Mouse (Mus musculus) CH12.LX (cell line): ENCODE measurements at regions not wholly inside any gene's neighbourhood (a gene's known extent, or its start where the extent isn't known, plus 50 kb on each side); places are given as distances from the start of the nearest gene placed in this dataset.

ENCODE experiments used
- DNase-seq: peaks from one replicate; pipeline ENCODE4 v3.0.0-alpha.2; 2013; ENCODE audit errors: extremely low read depth
- H3K27ac ChIP-seq: 2 replicates; pipeline ENCODE4 v1.5.1; 2012; ENCODE audit warnings: low read depth, mild to moderate bottlenecking, control low read depth, moderate library complexity; ENCODE audit not compliant: insufficient read depth
- H3K27me3 ChIP-seq: replicated peaks from 2 replicates; pipeline ENCODE3; 2012; ENCODE audit warnings: inconsistent platforms
- H3K36me3 ChIP-seq, 2 experiments: replicated peaks in 1 of 2; 2 replicates each; pipeline versions ENCODE3 to v1.6.1; 2012; ENCODE audit warnings: inconsistent platforms in 1 of 2, low read length in 1 of 2, mild to moderate bottlenecking in 1 of 2, mixed read lengths in 1 of 2, moderate library complexity in 1 of 2; ENCODE audit not compliant: control insufficient read depth in 1 of 2, insufficient read depth in 1 of 2
- H3K4me1 ChIP-seq, 2 experiments: 2 replicates each; pipeline ENCODE4 v1.6.1; 2012; ENCODE audit warnings: inconsistent platforms in 1 of 2, moderate library complexity in 1 of 2; ENCODE audit not compliant: insufficient read depth in 2 of 2, control insufficient read depth in 1 of 2
- H3K4me2 ChIP-seq: 2 replicates; pipeline ENCODE4 v1.6.1; 2012; ENCODE audit warnings: low read depth, mild to moderate bottlenecking, control low read depth; ENCODE audit not compliant: poor library complexity, insufficient read depth, severe bottlenecking
- H3K4me3 ChIP-seq, 3 experiments: fragments of 150-350 bp in 1 of 3; sonication (generic) in 1 of 3; replicated peaks in 1 of 3; 2 replicates each; pipeline versions ENCODE3 to v1.5.1; 2011 to 2012; ENCODE audit warnings: low read depth in 2 of 3, low read length in 2 of 3, mild to moderate bottlenecking in 2 of 3, moderate library complexity in 2 of 3, control low read depth in 1 of 3, improper control_type of control experiment in 1 of 3, inconsistent platforms in 1 of 3, mixed read lengths in 1 of 3; ENCODE audit not compliant: poor library complexity in 1 of 3
- H3K79me2 ChIP-seq: replicated peaks from 2 replicates; pipeline ENCODE4 v1.6.1; 2012; ENCODE audit warnings: mild to moderate bottlenecking, moderate library complexity; ENCODE audit not compliant: control insufficient read depth, poor library complexity, insufficient read depth, severe bottlenecking; ENCODE audit errors: extremely low read depth
- H3K9ac ChIP-seq: 2 replicates; pipeline ENCODE4 v1.6.1; 2012; ENCODE audit warnings: low read depth, mild to moderate bottlenecking, control low read depth, moderate library complexity; ENCODE audit not compliant: insufficient read depth
- H3K9me3 ChIP-seq: replicated peaks from 2 replicates; pipeline ENCODE3; 2012; ENCODE audit warnings: low read length, inconsistent platforms, mixed read lengths
- CTCF ChIP-seq, 2 experiments: IDR thresholded peaks in 1 of 2; conservative IDR thresholded peaks in 1 of 2; 2 replicates each; pipeline ENCODE4 v1.5.1; 2011 to 2012; ENCODE audit warnings: low read depth in 2 of 2, low read length in 2 of 2, improper control_type of control experiment in 1 of 2, inconsistent platforms in 1 of 2, mild to moderate bottlenecking in 1 of 2, moderate library complexity in 1 of 2
- E2F4 ChIP-seq: IDR thresholded peaks from 2 replicates; pipeline ENCODE4 v1.6.1; 2011; ENCODE audit warnings: low read depth, low read length, improper control_type of control experiment; ENCODE audit not compliant: insufficient replicate concordance
- EP300 ChIP-seq: IDR thresholded peaks from 2 replicates; pipeline ENCODE4 v1.6.1; 2011; ENCODE audit warnings: low read length, improper control_type of control experiment
- GABPA ChIP-seq: IDR thresholded peaks from 2 replicates; pipeline ENCODE4 v1.6.1; 2012; ENCODE audit warnings: low read depth, low read length, improper control_type of control experiment, inconsistent platforms; ENCODE audit not compliant: insufficient replicate concordance
- HCFC1 ChIP-seq: IDR thresholded peaks from 2 replicates; pipeline ENCODE4 v1.6.1; 2012; ENCODE audit warnings: low read depth, mild to moderate bottlenecking, inconsistent platforms, low read length, improper control_type of control experiment
- IRF4 ChIP-seq: IDR thresholded peaks from 2 replicates; pipeline ENCODE4 v1.6.1; 2014; ENCODE audit warnings: low read depth, mild to moderate bottlenecking, inconsistent platforms, low read length, improper control_type of control experiment
- JUN ChIP-seq: IDR thresholded peaks from 2 replicates; pipeline ENCODE4 v1.6.1; 2011; ENCODE audit warnings: low read depth, mild to moderate bottlenecking, low read length, improper control_type of control experiment, moderate library complexity; ENCODE audit not compliant: insufficient read depth
- MEF2A ChIP-seq: IDR thresholded peaks from 2 replicates; pipeline ENCODE4 v1.6.1; 2014; ENCODE audit warnings: low read depth, mild to moderate bottlenecking, inconsistent platforms, low read length, improper control_type of control experiment, borderline replicate concordance
- MXI1 ChIP-seq: IDR thresholded peaks from 2 replicates; pipeline ENCODE4 v1.6.1; 2011; ENCODE audit warnings: mild to moderate bottlenecking, low read depth, low read length, improper control_type of control experiment
- NELFE ChIP-seq: IDR thresholded peaks from 2 replicates; pipeline ENCODE4 v1.6.1; 2011; ENCODE audit warnings: low read depth, low read length, improper control_type of control experiment
- NRF1 ChIP-seq: IDR thresholded peaks from 2 replicates; pipeline ENCODE4 v1.6.1; 2014; ENCODE audit warnings: low read depth, mild to moderate bottlenecking, inconsistent platforms, low read length, improper control_type of control experiment, moderate library complexity
- PAX5 ChIP-seq: IDR thresholded peaks from 2 replicates; pipeline ENCODE4 v1.6.1; 2012; ENCODE audit warnings: low read length, inconsistent platforms, mixed read lengths
- POLR2A ChIP-seq: IDR thresholded peaks from 2 replicates; pipeline ENCODE4 v1.6.1; 2011; ENCODE audit warnings: low read depth, mild to moderate bottlenecking, improper control_type of control experiment, low read length
- RAD21 ChIP-seq: IDR thresholded peaks from 2 replicates; pipeline ENCODE4 v1.6.1; 2011; ENCODE audit warnings: low read depth, mild to moderate bottlenecking, low read length, improper control_type of control experiment, moderate library complexity
- SIN3A ChIP-seq: IDR thresholded peaks from 2 replicates; pipeline ENCODE4 v1.6.1; 2012; ENCODE audit warnings: low read length, improper control_type of control experiment, inconsistent platforms
- SMC3 ChIP-seq: IDR thresholded peaks from 2 replicates; pipeline ENCODE4 v1.6.1; 2011; ENCODE audit warnings: low read depth, low read length, improper control_type of control experiment
- TCF12 ChIP-seq: IDR thresholded peaks from 2 replicates; pipeline ENCODE4 v1.6.1; 2014; ENCODE audit warnings: low read depth, mild to moderate bottlenecking, inconsistent platforms, low read length, improper control_type of control experiment
- USF1 ChIP-seq: IDR thresholded peaks from 2 replicates; pipeline ENCODE4 v1.6.1; 2014; ENCODE audit warnings: low read depth, mild to moderate bottlenecking, inconsistent platforms, low read length, improper control_type of control experiment
- USF2 ChIP-seq: conservative IDR thresholded peaks from 2 replicates; pipeline ENCODE4 v1.6.1; 2011; ENCODE audit warnings: low read depth, low read length, improper control_type of control experiment
- ZC3H11A ChIP-seq: IDR thresholded peaks from 2 replicates; pipeline ENCODE4 v1.6.1; 2012; ENCODE audit warnings: low read depth, mild to moderate bottlenecking, inconsistent platforms, low read length, improper control_type of control experiment
- ZNF384 ChIP-seq: IDR thresholded peaks from 2 replicates; pipeline ENCODE4 v1.6.1; 2012; ENCODE audit warnings: low read depth, low read length, improper control_type of control experiment, inconsistent platforms
- dilution Hi-C: fragments of 300-500 bp; cut with MboI; formaldehyde crosslinking; loops from 2 replicates; pipeline ENCODE4 v1.14.3; 2020; ENCODE audit warnings: low sequenced_read_pairs; ENCODE audit not compliant: extremely low pct_unique_long_range_greater_than_20kb, extremely low pct_ligation_motif_present
- in situ Hi-C: fragments of 300-500 bp; cut with MboI; formaldehyde crosslinking; loops from 3 replicates; pipeline ENCODE4 v1.14.3; 2019; ENCODE audit warnings: low sequenced_read_pairs, low pct_ligation_motif_present, low pct_unique_long_range_greater_than_20kb, mixed read lengths

DNA sequence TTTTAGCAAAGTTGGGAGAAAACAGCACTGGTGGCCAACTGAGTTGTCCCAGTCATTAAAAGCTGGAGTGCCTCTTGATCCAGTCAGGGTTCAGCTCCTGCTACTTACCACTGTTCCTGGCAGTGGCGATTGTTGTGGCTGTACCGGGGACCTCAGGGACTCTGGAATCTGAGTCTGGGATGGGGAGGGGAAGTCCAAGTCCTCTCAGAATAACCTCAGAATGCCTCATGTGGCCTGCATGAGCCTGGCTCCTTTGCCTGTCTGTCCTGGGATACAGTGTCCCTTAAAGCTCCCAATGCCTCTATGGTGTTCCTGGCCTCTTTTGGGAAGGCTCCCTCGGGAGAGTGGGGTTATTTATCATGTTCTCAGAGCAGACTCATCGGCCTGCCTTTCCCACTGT is 173.8 kb upstream of the Col8a1 start (continued):
- no peak for TF ChIP-seq NRF1
- TF ChIP-seq EP300 = no peak
- no peak for TF ChIP-seq USF2
- TF ChIP-seq SIN3A = no peak

DNA sequence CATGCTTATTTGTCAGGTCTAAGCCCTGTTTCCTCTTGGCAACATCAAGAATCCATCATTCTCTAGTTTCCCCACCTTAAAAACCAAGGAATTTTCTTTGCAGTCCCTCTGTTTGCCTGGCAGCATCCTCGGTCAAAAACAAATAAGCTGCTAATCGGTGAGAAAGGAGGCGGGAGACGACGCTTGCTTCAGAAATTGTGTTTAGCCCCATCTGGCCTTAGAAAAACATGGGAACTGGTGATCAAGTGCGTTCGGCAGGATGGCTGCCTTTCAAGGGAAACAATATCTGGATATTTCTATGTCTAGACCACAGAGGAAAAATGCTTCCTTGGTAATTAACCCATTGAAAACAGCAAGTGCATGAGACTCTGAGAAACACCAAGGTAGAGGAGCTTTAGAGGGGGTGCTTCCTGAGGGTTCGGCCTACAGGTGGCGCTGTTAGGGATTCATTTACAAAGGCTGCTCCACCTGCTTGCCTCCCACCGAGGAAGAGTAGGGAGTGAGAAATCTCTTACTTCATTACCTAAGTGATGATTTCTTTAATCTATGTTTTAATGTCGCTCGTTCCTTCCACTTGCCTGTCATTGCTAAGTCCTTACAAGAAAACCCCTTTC is 174.7 kb upstream of the Col8a1 start:
- no peak overlapping the region for H3K9ac ChIP-seq
- dilution Hi-C loops = no loop called here
- no peaks in the 10 kb centered on the region for H3K4me1 ChIP-seq
- H3K79me2 ChIP-seq = no peaks in the 10 kb centered on the region
- no peaks in the 10 kb centered on the region for H3K27me3 ChIP-seq
- in situ Hi-C loops = no loop called here
- H3K9me3 ChIP-seq = no peaks in the 10 kb centered on the region
- TF ChIP-seq HCFC1 (no peak), SMC3 (peak; percentile 30; the same call in 1 of the 2 replicates), ZC3H11A (no peak), TCF12 (no peak), SIN3A (no peak), RAD21 (peak; percentile 0; the same call in 1 of the 2 replicates), JUN (no peak), POLR2A (no peak), GABPA (no peak), IRF4 (no peak), CTCF (conservative IDR thresholded peaks at IDR 0.05 in 1 of 2, IDR thresholded peaks at IDR 0.05 in 1 of 2; ENCODE audit: low read depth in 2 of 2, low read length in 2 of 2) (peak in 1 of 2 experiments; percentile 59; a peak in 2 of 4 replicates), ZNF384 (no peak)
- no peak overlapping the region for H3K4me2 ChIP-seq
- no peak overlapping the region for H3K4me3 ChIP-seq
- no peak overlapping the region for H3K27ac ChIP-seq
- H3K36me3 ChIP-seq = no peaks in the 10 kb centered on the region
- DNase-seq = peak; percentile 26

DNA sequence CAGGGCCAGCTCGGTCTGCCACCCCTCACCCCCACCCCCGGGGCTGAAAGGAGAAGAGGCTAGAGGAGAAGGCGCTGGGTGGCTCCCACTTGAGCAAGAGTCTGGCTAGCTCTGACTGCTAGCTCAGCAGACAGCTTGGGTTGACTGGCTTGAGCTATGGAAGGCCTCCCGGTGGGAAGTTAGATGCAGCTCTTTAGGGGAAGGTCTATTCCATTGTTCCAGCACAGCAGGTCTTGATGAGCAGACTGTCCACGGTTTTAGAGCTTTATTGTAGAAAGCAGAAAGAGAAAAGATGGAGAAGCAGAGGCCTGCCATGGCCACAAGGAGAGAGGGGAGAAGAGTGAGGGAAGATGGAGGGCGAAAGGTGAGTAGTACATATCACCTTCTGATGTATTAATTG is 190.9 kb upstream of the Col8a1 start:
- no peak overlapping the region for H3K27ac ChIP-seq
- no peaks in the 10 kb centered on the region for H3K79me2 ChIP-seq
- in situ Hi-C loops (no loop called here), dilution Hi-C loops (no loop called here)
- H3K4me1 ChIP-seq = no peaks in the 10 kb centered on the region
- no peaks in the 10 kb centered on the region for H3K9me3 ChIP-seq
- H3K4me3 ChIP-seq = no peak overlapping the region
- H3K4me2 ChIP-seq = no peak overlapping the region
- TF ChIP-seq HCFC1 (no peak), RAD21 (no peak), NELFE (no peak), GABPA (no peak), MXI1 (no peak), EP300 (no peak), NRF1 (no peak), USF2 (no peak), ZC3H11A (no peak), CTCF (conservative IDR thresholded peaks at IDR 0.05 in 1 of 2, IDR thresholded peaks at IDR 0.05 in 1 of 2; ENCODE audit: low read depth in 2 of 2, low read length in 2 of 2) (no peak), MEF2A (no peak), USF1 (no peak), PAX5 (no peak), E2F4 (no peak)
- no peaks in the 10 kb centered on the region for H3K36me3 ChIP-seq
- no peak for DNase-seq
- no peak overlapping the region for H3K9ac ChIP-seq
- H3K27me3 ChIP-seq = peaks cover 4% of the 10 kb centered on the region
